Mouse (Mus musculus) C2C12 (cell line): ENCODE results near the gene A4galt. TPM values are rescaled to one million over a fixed set of nuclear protein-coding genes. Genes with fewer than 3 reads are reported as not detected.

Source experiments
- H3K27me3 ChIP-seq: one replicate; pipeline ENCODE4 v1.6.1; 2011; ENCODE audit not compliant: control insufficient read depth, insufficient read depth, insufficient read length
- H3K36me3 ChIP-seq: one replicate; pipeline ENCODE4 v1.6.1; 2011; ENCODE audit not compliant: control insufficient read depth, insufficient read depth
- H3K4me3 ChIP-seq: one replicate; pipeline ENCODE4 v1.5.1; 2011; ENCODE audit warnings: mild to moderate bottlenecking, control low read depth; ENCODE audit not compliant: poor library complexity, insufficient read depth, severe bottlenecking
- H3K79me2 ChIP-seq: one replicate; pipeline ENCODE4 v1.6.1; 2011; ENCODE audit not compliant: control insufficient read depth, insufficient read depth
- H3K79me3 ChIP-seq: one replicate; pipeline ENCODE4 v1.6.1; 2011; ENCODE audit warnings: low read depth, control low read depth
- H3ac ChIP-seq: one replicate; pipeline ENCODE3; 2011; ENCODE audit warnings: low read depth; ENCODE audit not compliant: control insufficient read depth, insufficient read length
- CEBPB ChIP-seq: IDR thresholded peaks from one replicate; pipeline ENCODE4 v1.6.1; 2011; ENCODE audit warnings: low read depth, mild to moderate bottlenecking, control low read depth, moderate library complexity
- CTCF ChIP-seq: IDR thresholded peaks from one replicate; pipeline ENCODE4 v1.5.1; 2011; ENCODE audit not compliant: control insufficient read depth, insufficient read depth, insufficient read length
- FOSL1 ChIP-seq: IDR thresholded peaks from one replicate; pipeline ENCODE4 v1.8.0; 2011; ENCODE audit warnings: mild to moderate bottlenecking, low read length; ENCODE audit not compliant: poor library complexity, insufficient read depth, severe bottlenecking
- MAX ChIP-seq: IDR thresholded peaks from one replicate; pipeline ENCODE4 v1.6.1; 2011; ENCODE audit warnings: mild to moderate bottlenecking, control low read depth
- MYOD1 ChIP-seq: IDR thresholded peaks from one replicate; pipeline ENCODE4 v1.6.1; 2011; ENCODE audit warnings: low read depth; ENCODE audit not compliant: control insufficient read depth, insufficient read length
- MYOG ChIP-seq: IDR thresholded peaks from one replicate; pipeline ENCODE4 v1.6.1; 2011; ENCODE audit not compliant: control insufficient read depth, insufficient read length; ENCODE audit errors: extremely low read depth
- USF1 ChIP-seq: IDR thresholded peaks from one replicate; pipeline ENCODE4 v1.6.1; 2011; ENCODE audit warnings: low read depth, mild to moderate bottlenecking, control low read depth, moderate library complexity
- polyA plus RNA-seq: library from polyadenylated mRNA; unstranded; fragments of >200 nt; fragmentation: generic; extraction: Trizol; gene quantifications from one replicate; pipeline ENCODE4 v1.2.1, GENCODE M21; 2012; ENCODE audit warnings: missing spikeins

A4galt gene
- polyA plus RNA-seq, 1 experiment: 27.6 TPM

- Histone ChIP-seq H3K79me2 (no peaks in the 10 kb centered on the region), H3K27me3 (no peaks in the 10 kb centered on the region), H3K36me3 (peaks cover 15% of the 10 kb centered on the region), H3K79me3 (no peaks in the 10 kb centered on the region), H3ac (no peak overlapping the region), H3K4me3 (no peak overlapping the region)
- TF ChIP-seq USF1 (no peak), FOSL1 (no peak), CEBPB (no peak), MAX (no peak), CTCF (no peak), MYOD1 (no peak), MYOG (no peak)
Measured at GRCm38 (mm10) chr15:83296050-83296449, 44.5 kb upstream of the A4galt start.

- TF ChIP-seq MAX (no peak), USF1 (no peak), FOSL1 (no peak), CEBPB (no peak)
- Histone ChIP-seq H3K79me3 (no peaks in the 10 kb centered on the region), H3K4me3 (no peak overlapping the region), H3K27me3 (no peaks in the 10 kb centered on the region), H3ac (no peak overlapping the region), H3K79me2 (no peaks in the 10 kb centered on the region), H3K36me3 (peaks cover 6% of the 10 kb centered on the region)
Measured at GRCm38 (mm10) chr15:83294954-83295353, 43.4 kb upstream of the A4galt start.

GRCm38 (mm10) chr15:83293706-83294645 lies 42.4 kb upstream of the A4galt start:
- Histone ChIP-seq H3ac (no peak overlapping the region), H3K27me3 (no peaks in the 10 kb centered on the region), H3K79me3 (no peaks in the 10 kb centered on the region), H3K36me3 (no peaks in the 10 kb centered on the region), H3K79me2 (no peaks in the 10 kb centered on the region), H3K4me3 (no peak overlapping the region)
- TF ChIP-seq FOSL1 (no peak), MYOG (no peak), MAX (no peak), MYOD1 (no peak), CEBPB (no peak), USF1 (no peak), CTCF (no peak)

- Histone ChIP-seq H3ac (peak overlapping the region; percentile 41), H3K36me3 (no peaks in the 10 kb centered on the region)
- TF ChIP-seq USF1 (peak; percentile 82), MYOG (no peak), MYOD1 (peak; percentile 59)
Measured at GRCm38 (mm10) chr15:83293144-83293543, 41.6 kb upstream of the A4galt start.

GRCm38 (mm10) chr15:83292261-83293056 lies 40.9 kb upstream of the A4galt start:
- peak overlapping the region; percentile 41 for H3ac ChIP-seq

More at GRCm38 (mm10) chr15:83293144-83293543, 41.6 kb upstream of the A4galt start:
- no peaks in the 10 kb centered on the region for H3K79me3 ChIP-seq
- no peak overlapping the region for H3K4me3 ChIP-seq
- no peaks in the 10 kb centered on the region for H3K79me2 ChIP-seq
- H3K27me3 ChIP-seq: no peaks in the 10 kb centered on the region

More at GRCm38 (mm10) chr15:83292261-83293056, 40.9 kb upstream of the A4galt start:
- TF ChIP-seq MYOG: no peak
- no peak for TF ChIP-seq MYOD1
- TF ChIP-seq MAX: peak; percentile 91
- TF ChIP-seq USF1: no peak
- TF ChIP-seq CTCF: no peak
- TF ChIP-seq CEBPB: peak; percentile 22
- no peak for TF ChIP-seq FOSL1
- Histone ChIP-seq H3K36me3 (no peaks in the 10 kb centered on the region), H3K27me3 (no peaks in the 10 kb centered on the region), H3K79me3 (no peaks in the 10 kb centered on the region), H3K4me3 (no peak overlapping the region), H3K79me2 (no peaks in the 10 kb centered on the region)
